Mouse (Mus musculus) thymus, adult 2 months (tissue): ENCODE data around the gene 1110008L16Rik.

Experiments
- CTCF ChIP-seq: fragments of 200-500 bp; IDR thresholded peaks from 2 replicates; pipeline ENCODE4 v1.5.1; 2012; ENCODE audit warnings: mild to moderate bottlenecking, control low read depth, low read length, moderate library complexity, borderline replicate concordance; ENCODE audit not compliant: control insufficient read depth, poor library complexity, insufficient read depth; ENCODE audit errors: extremely low read depth
- POLR2A ChIP-seq: fragments of 200-500 bp; IDR thresholded peaks from 2 replicates; pipeline ENCODE4 v1.6.1; 2012; ENCODE audit warnings: mild to moderate bottlenecking, low read length, control low read depth, moderate library complexity; ENCODE audit not compliant: control insufficient read depth, poor library complexity, insufficient read depth; ENCODE audit errors: extremely low read depth

GRCm38 (mm10) chr12:55399128-55399677 is 99.8 kb downstream of the 1110008L16Rik start:
- TF ChIP-seq CTCF, result no peak
- TF ChIP-seq POLR2A, result no peak
